In the genomic region with DNA sequence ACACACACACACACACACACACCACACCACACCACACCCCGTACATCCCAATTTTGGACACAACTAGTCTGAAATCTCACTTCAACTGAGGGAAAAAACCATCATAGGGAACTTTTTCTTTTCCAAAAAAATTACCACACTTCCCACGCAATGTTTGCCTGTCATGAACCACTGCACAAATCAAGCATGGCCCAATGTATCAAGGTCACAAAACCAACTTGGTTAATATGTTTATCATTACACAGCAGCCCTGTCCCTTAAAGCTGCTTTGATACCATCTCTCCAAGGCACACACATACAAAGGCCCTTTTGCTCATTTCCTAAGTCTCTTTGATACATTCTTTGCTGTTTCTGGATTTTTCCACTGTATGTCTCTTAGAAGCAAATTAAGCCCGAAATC, we compare ENCODE assay signal across 12 mouse cellular contexts. TPM values are rescaled to one million over a fixed set of nuclear protein-coding genes. Genes with fewer than 3 reads are reported as not detected.
A peak's percentile ranks its signal among the peaks of the same experiment; 100 is the strongest.
DNase-seq lines count a peak whose midpoint lies in the region; ATAC-seq and TF ChIP-seq lines count a peak whose summit lies in the region.
"Had no signal": no experiment of that assay in that cellular context is flagged by ENCODE, and none has a peak within 500 bp of the region (broad histone marks: within the 10 kb centered on the region; RNA-seq: fewer than 3 reads in every experiment).

No protein-coding gene starts in this region.

- TF ChIP-seq EP300 in heart, adult 2 months (IDR thresholded peaks at IDR 0.05; ENCODE audit: insufficient read depth, low read depth, low read length): no peak
- no peak for TF ChIP-seq EP300 in liver, postnatal 0 days (IDR thresholded peaks at IDR 0.05; ENCODE audit: low read depth)

- H3K9ac ChIP-seq in heart, adult 2 months (ENCODE audit: low read depth, low read length): peak overlapping the region; percentile 59
- H3K9ac ChIP-seq in liver, postnatal 0 days (replicated peaks): no peak overlapping the region

- intact Hi-C loops in heart, adult 2 months (cut with DNase I): no loop called here
- intact Hi-C loops in heart, postnatal 36 days (cut with DNase I): no loop called here

- H3K36me3 ChIP-seq in heart, adult 2 months (ENCODE audit: control insufficient read depth, insufficient read depth, low read length): peaks cover 36% of the 10 kb centered on the region
- H3K36me3 ChIP-seq in liver, postnatal 0 days (replicated peaks; ENCODE audit: insufficient read depth, low read length): no peaks in the 10 kb centered on the region

- peaks cover 2% of the 10 kb centered on the region; the same call in 1 of the 2 replicates for H3K79me2 ChIP-seq in heart, adult 2 months (replicated peaks; ENCODE audit: control insufficient read depth, insufficient read depth, low read length)

- peaks cover 4% of the 10 kb centered on the region; the same call in 1 of the 2 replicates for H3K9me3 ChIP-seq in liver, postnatal 0 days (ENCODE audit: low read length)

- H3K27ac ChIP-seq in heart, adult 2 months: peak overlapping the region; percentile 36
- H3K27ac ChIP-seq in embryonic fibroblast, embryonic 13.5 days (ENCODE audit: insufficient read depth, low read length): no peak overlapping the region
- no peak overlapping the region for H3K27ac ChIP-seq in liver, postnatal 0 days (ENCODE audit: low read depth)

- H3K27me3 ChIP-seq in heart, adult 2 months (ENCODE audit: control insufficient read depth, insufficient read depth, low read length): no peaks in the 10 kb centered on the region
- no peaks in the 10 kb centered on the region for H3K27me3 ChIP-seq in liver, postnatal 0 days (ENCODE audit: insufficient read depth, low read length)

- WGBS in heart, adult 2 months: 57% methylated on average over 3 of the region's 3 CpGs
- 61% methylated on average over 3 of the region's 3 CpGs for WGBS in lung, adult 2 months
- WGBS in liver, postnatal 0 days (ENCODE audit: insufficient replicate concordance): 69% methylated on average over 3 of the region's 3 CpGs

- H3K4me1 ChIP-seq in heart, adult 2 months (ENCODE audit: control insufficient read depth, insufficient read depth, low read length): peaks cover 14% of the 10 kb centered on the region
- H3K4me1 ChIP-seq in lung, adult 2 months (ENCODE audit: control insufficient read depth, insufficient read depth, low read length): peaks cover 3% of the 10 kb centered on the region
- H3K4me1 ChIP-seq in embryonic fibroblast, embryonic 13.5 days (ENCODE audit: control insufficient read depth, insufficient read depth, low read length): no peaks in the 10 kb centered on the region
- H3K4me1 ChIP-seq in liver, postnatal 0 days (ENCODE audit: insufficient read depth): peaks cover 8% of the 10 kb centered on the region; the same call in 1 of the 2 replicates

- no peak for DNase-seq in heart, adult 2 months
- DNase-seq in heart, postnatal 36 days: no peak
- DNase-seq in lung, adult 2 months: no peak
- no peak for DNase-seq in lung, postnatal 14 days
- DNase-seq in liver, postnatal 0 days: no peak
- no peak for DNase-seq in gastrocnemius, adult 8-10 months (ENCODE audit: low spot score in 2 of 2)
- DNase-seq in frontal cortex, postnatal 10 days (ENCODE audit: low spot score in 2 of 2): no peak
- DNase-seq: gastrocnemius, postnatal 14 days; right cerebral cortex, postnatal 14 days; thymus, adult 18-20 months had no signal

- no peak for ATAC-seq in liver, postnatal 0 days
- ATAC-seq: inflammation-experienced regulatory T-cells, adult 6 months had no signal

- TF ChIP-seq CTCF in heart, adult 2 months (IDR thresholded peaks at IDR 0.05): no peak
- TF ChIP-seq CTCF in lung, adult 2 months (IDR thresholded peaks at IDR 0.05; ENCODE audit: insufficient read depth, low read length): no peak
- TF ChIP-seq CTCF in embryonic fibroblast, embryonic 13.5 days (IDR thresholded peaks at IDR 0.05; ENCODE audit: borderline replicate concordance, insufficient read depth, low read length): no peak
- TF ChIP-seq CTCF in liver, postnatal 0 days (IDR thresholded peaks at IDR 0.05; ENCODE audit: low read depth): no peak

- peak overlapping the region; percentile 83 for H3K4me3 ChIP-seq in heart, adult 2 months
- H3K4me3 ChIP-seq in lung, adult 2 months (replicated peaks; ENCODE audit: extremely low read depth, low read depth, low read length): peak overlapping the region; percentile 32
- 0 out of 2 replicates have a peak overlapping the region, but pooled peaks have one; percentile 2 for H3K4me3 ChIP-seq in embryonic fibroblast, embryonic 13.5 days (ENCODE audit: insufficient read depth, low read length)
- H3K4me3 ChIP-seq in liver, postnatal 0 days (ENCODE audit: low read depth, low read length): peak overlapping the region; percentile 24

- TF ChIP-seq POLR2A in heart, adult 2 months (IDR thresholded peaks at IDR 0.05; ENCODE audit: insufficient read depth, low read depth, low read length): no peak
- no peak for TF ChIP-seq POLR2A in lung, adult 2 months (IDR thresholded peaks at IDR 0.05; ENCODE audit: borderline replicate concordance, extremely low read depth, low read depth, low read length)
- TF ChIP-seq POLR2A in embryonic fibroblast, embryonic 13.5 days (IDR thresholded peaks at IDR 0.05; ENCODE audit: low read depth, low read length): no peak

- peak overlapping the region; percentile 60 for H3K4me2 ChIP-seq in liver, postnatal 0 days (ENCODE audit: low read depth, low read length)

RNA-seq across cellular contexts. Expression of gene Zhx3, which starts 1.5 kb away (rescaled TPM):
- 10 to 100 TPM; 36.7 to 36.8 TPM for total RNA-seq in heart, adult 2 months (2021)
- polyA plus RNA-seq in heart, adult 2 months (2012; rRNA removed): 7.9 and 14.0 TPM in 2 replicates
- 10 to 100 TPM; 44.5 to 47.7 TPM for total RNA-seq in heart, postnatal 36 days (2021)
- 11.6 and 14.6 TPM in 2 replicates for polyA plus RNA-seq in lung, adult 2 months (2012; rRNA removed)
- 11.7 and 14.1 TPM in 2 replicates for polyA plus RNA-seq in embryonic fibroblast, embryonic 13.5 days (2011; ENCODE audit: insufficient read length, low read depth, missing spikeins)
- 4.1 and 6.0 TPM in 2 replicates for polyA plus RNA-seq in liver, postnatal 0 days (2015; fragmentation: Nextera tagmentation; extraction: Ambion mirVana)
- 10 to 100 TPM; 18.9 to 27.5 (median 23.1) TPM for total RNA-seq in gastrocnemius, adult 8-10 months (2022)

RNA-seq across cellular contexts. Expression of gene Lpin3, which starts 9.2 kb away (rescaled TPM):
- total RNA-seq in heart, adult 2 months (2021): 1 to 10 TPM; 4.6 to 7.2 TPM
- 4.4 and 5.4 TPM in 2 replicates for polyA plus RNA-seq in heart, adult 2 months (2012; rRNA removed)
- 1 to 10 TPM; 4.1 to 7.0 TPM for total RNA-seq in heart, postnatal 36 days (2021)
- polyA plus RNA-seq in lung, adult 2 months (2012; rRNA removed): 8.2 and 15.2 TPM in 2 replicates
- 3.1 and 4.8 TPM in 2 replicates for polyA plus RNA-seq in embryonic fibroblast, embryonic 13.5 days (2011; ENCODE audit: insufficient read length, low read depth, missing spikeins)
- polyA plus RNA-seq in liver, postnatal 0 days (2015; fragmentation: Nextera tagmentation; extraction: Ambion mirVana): 0.91 and 1.2 TPM in 2 replicates
- 1 to 10 TPM; 1.2 to 2.4 (median 1.9) TPM for total RNA-seq in gastrocnemius, adult 8-10 months (2022)

RNA-seq across cellular contexts. Expression of gene Emilin3, which starts 40.8 kb away (rescaled TPM):
- 1 to 10 TPM; 1.5 to 2.8 TPM for total RNA-seq in heart, adult 2 months (2021)
- polyA plus RNA-seq in heart, adult 2 months (2012; rRNA removed): 0.04 TPM in 1 of 2 replicates, not detected in the other
- total RNA-seq in heart, postnatal 36 days (2021): 1 to 10 TPM; 1.8 to 4.1 TPM
- 0.03 and 0.08 TPM in 2 replicates for polyA plus RNA-seq in lung, adult 2 months (2012; rRNA removed)
- 0.19 TPM in 1 of 2 replicates, not detected in the other for polyA plus RNA-seq in embryonic fibroblast, embryonic 13.5 days (2011; ENCODE audit: insufficient read length, low read depth, missing spikeins)
- polyA plus RNA-seq in liver, postnatal 0 days (2015; fragmentation: Nextera tagmentation; extraction: Ambion mirVana): 0.07 TPM in 1 of 2 replicates, not detected in the other
- under 1 TPM; 0.13 to 0.43 (median 0.25) TPM for total RNA-seq in gastrocnemius, adult 8-10 months (2022)
- polyA plus RNA-seq: inflammation-experienced regulatory T-cells, adult 6 months had no signal

Comparison
In these comparisons a context has a peak if more than half of its experiments do, and no peak if none do; other contexts are left out.
1. H3K4me3 ChIP-seq: peak in every context shown above with its lines; median percentile 83 in heart, adult 2 months; 32 in lung, adult 2 months; 24 in liver, postnatal 0 days; 2 in embryonic fibroblast, embryonic 13.5 days.